Mouse (Mus musculus): ENCODE measurements around the gene Vmn2r52. TPM values are rescaled to one million over a fixed set of nuclear protein-coding genes. Genes with fewer than 3 reads are reported as not detected.
"Not testable (repeated sequence)": the region's sequence is repeated elsewhere in the genome, so short reads cannot be mapped to it uniquely, and the experiment has no call there.

Gene Vmn2r52
- polyA plus RNA-seq (2015; fragmentation: Nextera tagmentation; extraction: Ambion mirVana) = not detected in 2 replicates

GRCm38 (mm10) chr7:10176473-10176872 is at the start of gene Vmn2r52:
Gene Vmn2r52 (minus strand): TSS chr7:10176573.
- Histone ChIP-seq H3K4me2 (replicated peaks) (no peak within 1 kb of the TSS), H3K4me1 (no peaks in the 10 kb centered on the region), H3K9me3 (replicated peaks) (no peaks in the 10 kb centered on the region), H3K9ac (no peak within 1 kb of the TSS), H3K36me3 (no peaks in the 10 kb centered on the region), H3K27ac (replicated peaks) (no peak within 1 kb of the TSS), H3K27me3 (no peaks in the 10 kb centered on the region), H3K4me3 (replicated peaks) (no peak within 1 kb of the TSS)
- ATAC-seq (ENCODE audit: insufficient number of reproducible peaks, low FRiP score, low TSS enrichment, low read depth) = no peak
- WGBS = 74% methylated on average over 1 of the region's 1 CpGs

GRCm38 (mm10) chr7:10105641-10106040 is 70.7 kb downstream of the Vmn2r52 start, which contains the start of gene Vmn2r51:
Gene Vmn2r51 (minus strand): TSS chr7:10105741.
- H3K4me3 ChIP-seq (replicated peaks); H3K4me1 ChIP-seq; ATAC-seq (ENCODE audit: insufficient number of reproducible peaks, low FRiP score, low TSS enrichment, low read depth); H3K4me2 ChIP-seq (replicated peaks); H3K9me3 ChIP-seq (replicated peaks); H3K36me3 ChIP-seq; H3K27ac ChIP-seq (replicated peaks); H3K9ac ChIP-seq; H3K27me3 ChIP-seq: not testable (repeated sequence)
- 51% methylated on average over 1 of the region's 1 CpGs for WGBS

Other genes starting within 250 kb of the Vmn2r52 start
- gene Vmn2r48, start 223.0 kb downstream of the Vmn2r52 start, polyA plus RNA-seq (2015; fragmentation: Nextera tagmentation; extraction: Ambion mirVana) = not detected in 2 replicates
- not detected in 2 replicates for gene Vmn2r49, start 184.3 kb downstream of the Vmn2r52 start, polyA plus RNA-seq (2015; fragmentation: Nextera tagmentation; extraction: Ambion mirVana)
- not detected in 2 replicates for gene Vmn2r50, start 123.3 kb downstream of the Vmn2r52 start, polyA plus RNA-seq (2015; fragmentation: Nextera tagmentation; extraction: Ambion mirVana)
- gene Vmn2r51, start 70.8 kb downstream of the Vmn2r52 start, polyA plus RNA-seq (2015; fragmentation: Nextera tagmentation; extraction: Ambion mirVana) = not detected in 2 replicates
- 0.05 TPM in 1 of 2 replicates, not detected in the other for gene Vmn1r66, start 101.4 kb upstream of the Vmn2r52 start, polyA plus RNA-seq (2015; fragmentation: Nextera tagmentation; extraction: Ambion mirVana)